Mouse (Mus musculus) cerebellum, adult (tissue): ENCODE results near the gene Caskin1.

Source experiments
- ATAC-seq: cut with Nextera tagmentation; 2 replicates; pipeline ENCODE4 v1.9.2; 2017; ENCODE audit warnings: mild to moderate bottlenecking, moderate library complexity, mixed read lengths; ENCODE audit not compliant: insufficient number of reproducible peaks, low FRiP score, low TSS enrichment

Gene Caskin1

GRCm38 (mm10) chr17:24557091-24557490, 68.7 kb downstream of the Caskin1 start:
- ATAC-seq: no peak
